Mouse (Mus musculus) splenic B cell, adult 2 months (primary cell): ENCODE results near the gene Sec63.

Experiments used
- DNase-seq: peaks from one replicate; pipeline ENCODE4 v3.0.0-alpha.2; 2011; ENCODE audit warnings: low read depth, low spot score
- H3K27me3 ChIP-seq: 2 replicates; pipeline ENCODE4 v1.6.1; 2012; ENCODE audit warnings: mild to moderate bottlenecking, low read length, moderate library complexity, mixed read lengths; ENCODE audit not compliant: control insufficient read depth, poor library complexity, insufficient read depth, severe bottlenecking
- H3K36me3 ChIP-seq: 2 replicates; pipeline ENCODE4 v1.6.1; 2012; ENCODE audit warnings: mild to moderate bottlenecking, low read length, moderate library complexity, mixed read lengths; ENCODE audit not compliant: control insufficient read depth, poor library complexity, insufficient read depth, severe bottlenecking

Gene Sec63

DNA sequence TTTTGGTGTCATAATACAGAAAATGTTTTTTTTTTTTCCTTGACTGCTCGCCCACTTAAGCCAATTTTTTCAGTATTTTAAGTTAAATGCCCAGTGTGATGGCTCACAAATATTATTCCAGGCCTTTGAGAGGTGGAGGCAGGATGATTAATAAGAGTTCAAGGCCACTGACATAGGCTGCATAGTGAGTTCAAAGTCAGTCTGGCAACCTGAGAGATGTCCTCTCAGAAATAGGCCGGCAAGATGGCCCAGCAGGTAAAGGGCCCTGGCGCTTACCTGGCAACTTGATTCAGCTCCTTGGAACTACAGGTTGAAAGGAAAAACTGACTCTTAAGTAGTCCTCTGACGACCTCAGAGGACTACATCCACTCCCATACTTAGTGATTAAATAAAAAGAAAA is 1.9 kb downstream of the Sec63 start:
- no peak for DNase-seq
- Histone ChIP-seq H3K36me3 (no peaks in the 10 kb centered on the region), H3K27me3 (no peaks in the 10 kb centered on the region; the same call in 1 of the 2 replicates)

DNA sequence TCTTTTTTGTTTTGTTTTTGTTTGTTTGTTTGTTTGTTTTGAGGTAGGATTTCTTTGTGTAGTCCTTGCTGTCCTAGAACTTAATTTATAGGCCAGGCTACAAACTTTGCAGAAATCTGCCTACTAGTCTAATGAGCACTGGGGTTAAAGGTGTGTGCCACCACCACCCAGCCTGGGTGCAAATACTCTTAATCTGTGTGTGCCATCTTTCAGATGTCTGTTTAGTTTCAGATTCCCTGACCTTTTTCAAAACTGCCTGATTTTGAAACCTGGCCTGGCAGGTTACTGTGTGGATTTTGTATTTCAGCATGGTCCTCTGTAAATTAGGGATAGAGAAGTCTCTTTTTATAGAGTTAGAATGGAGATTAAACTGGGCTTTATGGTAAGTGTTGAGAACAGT is 4.0 kb downstream of the Sec63 start:
- no peak for DNase-seq
- no peaks in the 10 kb centered on the region for H3K36me3 ChIP-seq
- H3K27me3 ChIP-seq, result no peaks in the 10 kb centered on the region; the same call in 1 of the 2 replicates

DNA sequence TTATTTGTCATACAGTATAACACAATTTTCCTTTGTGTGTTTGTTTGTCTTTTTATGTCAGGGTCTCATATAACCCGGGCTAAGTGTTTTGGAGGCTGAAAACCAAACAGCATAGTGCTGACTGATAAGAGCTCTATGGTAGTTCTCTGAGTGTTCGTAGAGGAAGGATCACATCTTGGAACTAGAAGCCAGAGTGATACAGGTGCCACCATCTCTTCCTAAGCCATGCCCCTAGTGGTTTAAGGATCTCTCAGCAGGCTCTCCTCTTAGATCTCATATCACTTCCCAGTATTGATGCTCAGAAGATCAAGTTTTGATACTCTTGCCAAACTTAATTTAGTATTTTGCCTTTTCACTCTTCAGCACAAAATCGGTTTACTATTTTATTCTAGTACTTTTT is 14.2 kb downstream of the Sec63 start:
- peak; percentile 9 for DNase-seq
- no peaks in the 10 kb centered on the region for H3K36me3 ChIP-seq
- H3K27me3 ChIP-seq, result no peaks in the 10 kb centered on the region

DNA sequence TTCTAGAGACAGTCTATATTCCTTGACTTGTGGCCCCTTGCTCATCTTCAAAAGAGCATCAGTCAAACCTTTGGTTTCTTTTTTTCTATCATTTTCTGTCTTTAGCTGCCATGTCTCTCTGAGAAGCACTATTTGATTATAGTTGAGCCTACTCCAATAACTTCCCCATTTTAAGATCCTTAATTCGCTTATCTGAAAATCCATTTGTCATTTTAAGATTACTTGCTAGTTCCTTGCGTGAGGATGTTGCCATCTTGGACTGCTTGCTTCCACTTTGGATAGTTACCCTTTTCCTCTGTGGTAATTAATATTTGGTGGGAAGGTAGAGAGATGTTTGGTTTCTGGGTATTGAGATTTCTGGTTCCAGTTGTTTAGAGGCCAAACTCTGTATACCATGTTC is 19.5 kb downstream of the Sec63 start:
- DNase-seq, result no peak
- Histone ChIP-seq H3K36me3 (0 out of 2 replicates have a peak, but pooled peaks cover 3% of the 10 kb centered on the region), H3K27me3 (no peaks in the 10 kb centered on the region)

DNA sequence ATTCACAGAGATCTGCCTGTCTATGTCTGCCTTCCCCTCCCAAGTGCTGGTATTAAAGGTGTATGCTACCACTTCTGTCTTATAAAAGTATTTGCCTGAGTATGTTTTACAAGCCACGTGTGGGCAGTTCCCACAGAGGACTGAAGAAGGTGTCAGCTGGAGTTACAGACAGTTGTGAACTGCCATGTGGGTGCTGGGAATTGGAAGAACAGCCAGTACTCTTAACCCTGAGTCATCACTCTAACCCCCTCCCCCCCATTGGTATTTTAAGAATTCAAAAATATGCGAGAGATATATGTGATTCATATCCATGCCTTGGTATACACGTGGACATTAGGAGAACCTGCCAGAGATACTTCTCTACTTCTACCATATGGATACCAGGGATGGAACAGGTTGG is 20.4 kb downstream of the Sec63 start:
- no peak for DNase-seq
- 0 out of 2 replicates have a peak, but pooled peaks cover 3% of the 10 kb centered on the region for H3K36me3 ChIP-seq
- no peaks in the 10 kb centered on the region for H3K27me3 ChIP-seq

DNA sequence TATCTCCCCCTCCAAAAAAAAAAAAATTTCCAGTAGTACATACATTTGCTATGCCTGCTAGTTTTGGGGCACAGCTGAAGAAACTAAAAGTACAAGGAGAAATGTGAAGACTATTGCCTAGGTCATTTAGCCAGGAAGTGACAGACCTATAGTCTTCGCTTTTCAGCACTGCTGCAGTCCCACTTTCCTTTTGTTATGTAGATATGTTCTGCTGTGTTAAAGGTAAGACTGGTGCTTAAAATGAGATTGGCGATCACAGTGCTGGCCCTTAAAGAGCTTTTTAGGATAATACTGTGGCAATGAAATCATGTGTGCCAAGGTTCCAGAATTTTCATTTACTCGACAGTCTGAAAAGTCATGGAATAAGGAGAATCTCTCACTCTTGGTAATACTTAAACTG is 39.6 kb downstream of the Sec63 start:
- H3K36me3 ChIP-seq, result peaks cover 10% of the 10 kb centered on the region; the same call in 1 of the 2 replicates
- DNase-seq, result no peak
- H3K27me3 ChIP-seq, result no peaks in the 10 kb centered on the region

DNA sequence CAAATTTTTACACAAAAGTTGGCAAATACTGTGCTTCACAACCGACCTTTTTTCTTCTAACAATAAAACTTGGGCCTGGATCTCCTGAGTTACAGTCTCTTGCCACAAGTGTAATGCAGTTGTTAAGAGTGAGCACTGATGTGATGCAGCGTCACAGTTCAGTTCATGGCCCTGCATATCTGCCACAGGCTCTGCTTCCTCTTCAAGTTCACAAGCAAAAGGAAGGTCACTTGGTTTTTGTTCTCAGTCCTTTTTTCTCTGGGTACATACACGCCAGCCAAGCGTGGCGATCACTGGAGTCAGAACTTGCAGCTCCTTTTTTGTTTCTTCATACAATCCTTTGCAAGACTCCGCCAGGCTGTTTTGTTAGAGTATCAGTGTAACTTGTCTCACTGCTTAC is 64.6 kb downstream of the Sec63 start:
- H3K36me3 ChIP-seq, result peaks cover 3% of the 10 kb centered on the region; the same call in 1 of the 2 replicates
- DNase-seq, result peak; percentile 74
- H3K27me3 ChIP-seq, result no peaks in the 10 kb centered on the region

DNA sequence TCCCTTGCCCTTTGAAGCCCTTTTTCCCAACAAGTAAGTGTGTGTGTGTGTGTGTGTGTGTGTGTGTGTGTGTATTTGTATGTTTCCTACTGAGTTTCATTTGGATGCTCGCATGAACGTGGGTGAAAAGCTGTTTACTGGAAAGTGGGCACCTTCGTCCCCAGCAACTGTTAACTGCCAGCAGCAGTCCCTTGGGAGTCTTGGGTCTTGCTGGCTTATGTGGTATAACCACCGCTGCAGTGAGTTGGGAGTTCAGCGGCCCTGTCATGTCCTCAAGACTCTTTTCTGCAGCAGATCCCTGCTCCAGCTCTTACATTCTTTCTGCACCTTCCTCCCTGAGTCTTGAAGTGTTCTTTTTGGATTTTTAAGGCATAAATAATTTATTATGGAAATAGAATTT is 65.9 kb downstream of the Sec63 start:
- peak; percentile 49 for DNase-seq
- Histone ChIP-seq H3K27me3 (no peaks in the 10 kb centered on the region), H3K36me3 (peaks cover 3% of the 10 kb centered on the region; the same call in 1 of the 2 replicates)

DNA sequence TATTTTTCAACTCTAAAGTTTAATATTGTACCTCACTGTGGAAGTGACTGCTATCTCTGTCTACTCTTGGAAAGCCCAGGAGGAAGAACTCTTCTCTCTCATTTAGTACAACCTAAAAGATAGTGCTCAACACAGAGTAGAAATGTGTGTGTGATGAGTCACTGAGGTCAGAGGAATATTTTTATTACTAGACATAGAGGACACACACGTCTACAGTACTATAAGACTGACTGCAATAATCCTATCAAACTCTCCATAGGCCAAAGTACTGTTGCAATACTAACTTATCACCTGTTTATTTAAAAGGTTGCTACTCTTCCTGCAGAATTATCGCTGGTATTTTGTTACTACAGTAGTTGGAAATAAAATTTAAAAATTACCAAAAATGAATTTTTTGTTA is 68.7 kb downstream of the Sec63 start:
- H3K27me3 ChIP-seq, result no peaks in the 10 kb centered on the region
- peaks cover 3% of the 10 kb centered on the region; the same call in 1 of the 2 replicates for H3K36me3 ChIP-seq
- DNase-seq, result no peak

DNA sequence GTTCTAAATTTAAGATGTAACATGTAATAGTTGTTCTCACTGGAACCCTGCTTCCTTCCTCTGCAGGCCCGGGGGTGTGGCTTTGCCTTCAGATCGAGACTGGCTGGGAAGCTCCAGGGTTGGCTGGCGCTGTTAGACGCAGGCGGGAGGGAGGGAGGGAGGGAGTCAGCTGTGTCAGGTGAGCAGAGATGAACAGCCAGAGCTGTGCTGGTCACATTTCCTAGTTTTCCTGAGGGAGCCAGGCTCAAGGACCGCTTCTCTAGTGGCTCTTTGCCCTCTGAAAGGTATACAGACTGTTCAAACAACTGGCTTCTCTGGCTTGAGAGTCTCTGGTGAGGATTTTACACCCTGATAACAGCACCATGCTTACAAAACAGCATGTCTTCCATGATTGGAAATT is 69.1 kb downstream of the Sec63 start:
- peak; percentile 37 for DNase-seq
- no peaks in the 10 kb centered on the region for H3K27me3 ChIP-seq
- H3K36me3 ChIP-seq, result peaks cover 3% of the 10 kb centered on the region; the same call in 1 of the 2 replicates

DNA sequence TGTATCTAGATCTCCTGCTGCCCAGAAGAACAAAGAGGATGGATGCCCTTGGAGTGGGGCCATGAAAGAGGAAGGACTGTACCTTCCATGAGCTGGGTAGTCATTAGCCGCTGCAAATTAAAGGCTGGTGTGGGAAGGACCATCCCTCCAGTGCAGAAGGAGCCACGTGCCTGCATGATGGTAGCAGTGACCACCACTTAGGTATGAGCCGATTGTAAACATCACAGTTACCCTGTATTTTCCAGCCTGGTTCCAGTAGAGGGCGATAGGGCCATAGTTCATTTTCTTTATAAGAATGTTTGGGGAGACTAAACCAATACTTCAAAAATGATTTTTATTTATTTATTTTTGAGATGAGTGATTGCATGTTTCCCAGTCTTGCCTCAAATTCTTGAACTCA is 71.4 kb downstream of the Sec63 start:
- peak; percentile 63 for DNase-seq
- H3K36me3 ChIP-seq, result peaks cover 3% of the 10 kb centered on the region; the same call in 1 of the 2 replicates
- H3K27me3 ChIP-seq, result no peaks in the 10 kb centered on the region

DNA sequence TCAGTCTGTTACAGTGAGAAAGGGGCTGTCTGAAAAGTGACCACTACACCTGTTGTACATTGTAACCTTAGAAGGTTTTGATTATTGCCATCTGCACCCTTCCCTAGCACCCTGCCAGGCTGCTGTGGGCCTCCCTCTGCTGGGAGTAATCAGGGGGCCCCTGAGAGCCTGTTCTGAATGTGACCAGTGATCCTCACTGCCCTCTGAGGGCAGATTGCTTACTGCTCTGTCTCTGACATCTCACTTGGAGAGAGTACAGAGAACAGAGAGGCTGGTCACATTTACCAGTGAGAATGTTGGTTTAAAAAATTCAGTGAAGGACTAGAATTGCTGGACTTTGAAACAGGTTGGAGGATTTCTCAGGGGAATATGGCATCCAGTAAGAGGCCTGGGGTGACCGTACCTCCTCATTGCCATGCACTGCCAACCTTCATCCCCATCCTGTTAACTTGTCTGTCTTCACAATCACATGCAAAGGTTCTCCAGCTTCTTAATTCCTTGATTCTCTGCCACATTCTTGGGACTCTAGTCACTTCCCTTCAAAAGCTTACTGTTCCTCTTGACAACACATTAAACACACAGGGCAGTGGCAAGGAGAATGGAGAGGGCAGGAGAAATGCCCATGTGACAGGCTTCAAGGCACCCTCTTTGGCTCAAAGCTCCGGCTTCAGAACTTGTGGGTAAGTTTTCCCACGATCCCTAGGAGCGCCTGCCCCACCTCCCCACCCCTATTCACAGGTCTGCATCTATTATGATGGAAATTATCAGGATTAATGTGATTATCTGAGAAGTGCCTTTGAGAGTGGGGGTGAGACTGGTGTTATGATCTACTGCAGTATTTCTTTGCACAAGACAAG is 72.8 kb downstream of the Sec63 start:
- DNase-seq, result no peak
- peaks cover 3% of the 10 kb centered on the region; the same call in 1 of the 2 replicates for H3K36me3 ChIP-seq
- H3K27me3 ChIP-seq, result no peaks in the 10 kb centered on the region

DNA sequence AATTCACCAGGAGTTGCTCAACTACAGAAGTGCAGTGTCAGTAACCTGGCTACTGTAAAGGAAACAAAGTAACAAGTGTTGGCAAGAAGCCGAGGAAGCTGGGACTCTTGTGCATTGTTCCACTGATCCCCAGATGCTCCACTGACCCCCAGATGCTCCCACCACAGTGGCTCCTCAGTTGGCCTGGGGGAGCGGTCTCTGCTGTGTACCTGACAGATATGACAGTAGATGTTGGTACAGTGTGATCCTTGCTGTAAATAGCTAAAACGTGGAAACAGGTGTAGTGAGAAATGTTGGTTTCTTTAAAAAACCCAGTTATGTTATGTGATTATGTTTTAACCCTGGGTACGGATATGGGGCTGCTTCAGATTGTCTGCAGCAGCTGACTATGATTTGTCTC is 76.8 kb downstream of the Sec63 start:
- Histone ChIP-seq H3K27me3 (no peaks in the 10 kb centered on the region), H3K36me3 (no peaks in the 10 kb centered on the region)
- no peak for DNase-seq

DNA sequence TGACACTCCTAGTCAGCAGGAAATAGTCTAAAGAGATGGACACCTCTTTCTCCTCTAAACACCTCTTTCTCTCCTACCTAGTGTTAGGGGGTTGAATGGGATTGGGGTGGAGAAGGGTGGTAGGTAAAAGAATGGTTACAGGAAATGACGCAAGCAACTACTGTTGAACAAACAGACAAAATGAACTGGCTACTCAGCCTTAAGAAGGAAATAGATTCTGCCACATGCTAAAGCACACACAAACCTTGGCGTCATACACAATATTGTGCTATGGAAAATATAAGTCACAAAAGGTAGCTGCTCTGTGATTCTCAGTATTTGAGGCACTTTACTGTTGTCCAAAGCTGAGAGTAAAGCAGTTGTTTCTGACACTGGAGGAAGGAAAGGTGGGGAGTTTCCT is 77.4 kb downstream of the Sec63 start:
- no peak for DNase-seq
- no peaks in the 10 kb centered on the region for H3K36me3 ChIP-seq
- H3K27me3 ChIP-seq, result no peaks in the 10 kb centered on the region

DNA sequence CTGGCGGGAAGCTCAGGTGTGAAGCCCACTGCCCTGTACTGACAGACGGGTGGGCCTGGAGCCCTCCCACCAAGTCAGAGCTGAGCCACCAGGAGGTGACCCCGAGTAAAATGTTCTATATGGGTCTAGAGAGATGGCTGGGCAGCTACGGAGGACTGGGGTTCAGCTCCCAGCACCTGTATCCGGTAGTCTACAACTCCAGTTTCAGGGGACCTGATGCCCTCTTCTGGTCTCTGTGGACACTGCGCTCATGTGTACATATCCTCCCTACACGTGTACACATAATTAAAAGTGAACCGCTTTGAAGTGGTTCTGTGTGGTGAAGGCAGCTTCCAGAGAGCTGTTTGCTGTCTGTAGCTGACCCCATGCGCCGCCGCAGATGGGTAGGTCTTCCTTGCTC is 78.7 kb downstream of the Sec63 start:
- no peaks in the 10 kb centered on the region for H3K27me3 ChIP-seq
- no peaks in the 10 kb centered on the region for H3K36me3 ChIP-seq
- DNase-seq, result no peak
